Comparison of ENCODE assay signal across 8 mouse cellular contexts in genomic region chr4:150743103-150743502, GRCm38 (mm10).
DNase-seq lines count a peak whose midpoint lies in the region; ATAC-seq and TF ChIP-seq lines count a peak whose summit lies in the region.

No protein-coding gene starts in this region.

- intact Hi-C loops in left cerebral cortex, postnatal 14 days (cut with DNase I) = no loop called here
- intact Hi-C loops in gastrocnemius, postnatal 36 days (cut with DNase I) = no loop called here

- peaks cover 0 to 24% of the 10 kb centered on the region in 2 experiments; a peak in 2 of 4 replicates for H3K4me1 ChIP-seq in ES-E14 (ENCODE audit: control insufficient read depth in 2 of 2, insufficient read depth in 2 of 2, low read length in 2 of 2, poor library complexity in 1 of 2)
- peaks cover 32% of the 10 kb centered on the region for H3K4me1 ChIP-seq in embryonic facial prominence, embryonic 10.5 days

- ATAC-seq in megakaryocyte-erythroid progenitor cell, adult 5-6 weeks (replicated peaks; ENCODE audit: low FRiP score, low TSS enrichment, poor library complexity, severe bottlenecking) = 0 out of 2 replicates have a peak, but pooled peaks have one; percentile 60
- no peak for ATAC-seq in activated CD4-positive, CD25-positive, alpha-beta regulatory T cell, adult 4 months

- peak; percentile 63 for DNase-seq in ES-E14 (ENCODE audit: low read depth, low spot score)
- DNase-seq in embryonic facial prominence, embryonic 10.5 days (ENCODE audit: low spot score) = peak; percentile 59
- DNase-seq in kidney, postnatal 25 days = peak; percentile 59 to 67
- no peak for DNase-seq in left cerebral cortex, postnatal 14 days (ENCODE audit: low spot score in 2 of 2)
- DNase-seq in gastrocnemius, postnatal 36 days = no peak
- no peak for DNase-seq in gastrocnemius, postnatal 4 days (ENCODE audit: low spot score in 2 of 2)

- no peak overlapping the region for H3K27ac ChIP-seq in ES-E14 (ENCODE audit: insufficient read depth, low read depth, low read length, poor library complexity, severe bottlenecking)
- peak overlapping the region; percentile 37; the same call in 1 of the 2 replicates for H3K27ac ChIP-seq in embryonic facial prominence, embryonic 10.5 days (replicated peaks)

- no peak overlapping the region for H3K9ac ChIP-seq in ES-E14 (ENCODE audit: insufficient read depth, low read depth, low read length, poor library complexity, severe bottlenecking)

- H3K27me3 ChIP-seq in embryonic facial prominence, embryonic 10.5 days (replicated peaks; ENCODE audit: low read depth, poor library complexity, severe bottlenecking) = no peaks in the 10 kb centered on the region

- H3K9me3 ChIP-seq in ES-E14 (ENCODE audit: control insufficient read depth, insufficient read depth, low read depth, low read length) = no peaks in the 10 kb centered on the region
- no peaks in the 10 kb centered on the region for H3K9me3 ChIP-seq in embryonic facial prominence, embryonic 10.5 days

- H3K4me3 ChIP-seq in ES-E14 (ENCODE audit: insufficient read depth in 1 of 2, low read depth in 1 of 2, low read length in 2 of 2, poor library complexity in 1 of 2, severe bottlenecking in 1 of 2) = peak overlapping the region in 1 of 2 experiments; percentile 9; a peak in 1 of 4 replicates
- no peak overlapping the region for H3K4me3 ChIP-seq in embryonic facial prominence, embryonic 10.5 days

- WGBS in embryonic facial prominence, embryonic 10.5 days = 28% methylated on average over 6 of the region's 6 CpGs

- in situ Hi-C loops in ES-E14 (cut with MboI; ENCODE audit: low sequenced_read_pairs in 2 of 2, unreplicated experiment in 2 of 2) = no loop called here

- no peaks in the 10 kb centered on the region for H3K36me3 ChIP-seq in ES-E14 (ENCODE audit: control insufficient read depth, insufficient read depth, low read length, poor library complexity, severe bottlenecking)
- H3K36me3 ChIP-seq in embryonic facial prominence, embryonic 10.5 days (replicated peaks) = no peaks in the 10 kb centered on the region

TF ChIP-seq in ES-E14, 5 proteins besides CTCF, POLR2A, EP300 and RAD21:
- no peak for TF ChIP-seq ZNF384 (IDR thresholded peaks at IDR 0.05; ENCODE audit: low read depth, low read length)
- no peak for TF ChIP-seq ZC3H11A (IDR thresholded peaks at IDR 0.05; ENCODE audit: borderline replicate concordance, low read depth, low read length)
- TF ChIP-seq HCFC1 (IDR thresholded peaks at IDR 0.05; ENCODE audit: borderline replicate concordance, insufficient read depth, low read length) = no peak
- TF ChIP-seq CHD2 (IDR thresholded peaks at IDR 0.05; ENCODE audit: low read depth, low read length) = no peak
- no peak for TF ChIP-seq MAFK (IDR thresholded peaks at IDR 0.05; ENCODE audit: insufficient read depth, low read depth, low read length)

Comparison
In these comparisons a context has a peak if more than half of its experiments do, and no peak if none do; other contexts are left out.
1. DNase-seq: peak in ES-E14 (single experiment), embryonic facial prominence, embryonic 10.5 days (single experiment) and kidney, postnatal 25 days (2 of 2); none in left cerebral cortex, postnatal 14 days (0 of 2), gastrocnemius, postnatal 36 days (0 of 2) and gastrocnemius, postnatal 4 days (0 of 2).